Mouse (Mus musculus) forebrain, embryonic 14.5 days (tissue): ENCODE measurements at regions not wholly inside any gene's neighbourhood (a gene's known extent, or its start where the extent isn't known, plus 50 kb on each side); places are given as distances from the start of the nearest gene placed in this dataset.

ENCODE experiments used
- ATAC-seq: fragments of 200-750 bp; cut with Nextera tagmentation; 2 replicates; pipeline ENCODE4 v1.8.0; 2017; ENCODE audit warnings: mild to moderate bottlenecking, moderate library complexity
- DNase-seq: peaks from one replicate; pipeline ENCODE4 v3.0.0-alpha.2; 2015; ENCODE audit warnings: low spot score
- H3K27ac ChIP-seq: fragments of 300-500 bp; sonication (generic); 2 replicates; pipeline ENCODE4 v1.5.1; 2014; ENCODE audit warnings: low read depth, mild to moderate bottlenecking, control low read depth, low read length, moderate library complexity
- H3K27me3 ChIP-seq: fragments of 300-500 bp; sonication (generic); replicated peaks from 2 replicates; pipeline ENCODE4 v1.6.1; 2014; ENCODE audit warnings: low read length, control low read depth, mixed read lengths; ENCODE audit not compliant: control insufficient read depth, insufficient read depth
- H3K36me3 ChIP-seq: fragments of 300-500 bp; sonication (generic); 2 replicates; pipeline ENCODE4 v1.6.1; 2014; ENCODE audit warnings: low read length, control low read depth; ENCODE audit not compliant: control insufficient read depth, insufficient read depth
- H3K4me1 ChIP-seq: fragments of 300-500 bp; sonication (generic); 2 replicates; pipeline ENCODE4 v1.6.1; 2014; ENCODE audit warnings: antibody characterized with exemption, low read length, control low read depth; ENCODE audit not compliant: control insufficient read depth, insufficient read depth
- H3K4me2 ChIP-seq: fragments of 300-500 bp; sonication (generic); 2 replicates; pipeline ENCODE4 v1.6.1; 2014; ENCODE audit warnings: mild to moderate bottlenecking, control low read depth, low read length
- H3K4me3 ChIP-seq: fragments of 300-500 bp; sonication (generic); 2 replicates; pipeline ENCODE4 v1.5.1; 2014; ENCODE audit warnings: low read depth, low read length, control low read depth
- H3K9ac ChIP-seq: fragments of 300-500 bp; sonication (generic); 2 replicates; pipeline ENCODE4 v1.6.1; 2014; ENCODE audit warnings: mild to moderate bottlenecking, low read length, control low read depth, moderate library complexity
- H3K9me3 ChIP-seq: fragments of 300-500 bp; sonication (generic); replicated peaks from 2 replicates; pipeline ENCODE4 v1.6.1; 2016; ENCODE audit warnings: low read length, control low read depth, mixed read lengths; ENCODE audit not compliant: control insufficient read depth
- WGBS: fragments of 180-500 bp; shearing (Covaris S2); extraction: QIAGEN DNeasy Blood & Tissue Kit; methylation state at CpG from one replicate; pipeline ENCODE4 v1.1.7; 2014; 5-methylcytosine and 5-hydroxymethylcytosine counted together

DNA sequence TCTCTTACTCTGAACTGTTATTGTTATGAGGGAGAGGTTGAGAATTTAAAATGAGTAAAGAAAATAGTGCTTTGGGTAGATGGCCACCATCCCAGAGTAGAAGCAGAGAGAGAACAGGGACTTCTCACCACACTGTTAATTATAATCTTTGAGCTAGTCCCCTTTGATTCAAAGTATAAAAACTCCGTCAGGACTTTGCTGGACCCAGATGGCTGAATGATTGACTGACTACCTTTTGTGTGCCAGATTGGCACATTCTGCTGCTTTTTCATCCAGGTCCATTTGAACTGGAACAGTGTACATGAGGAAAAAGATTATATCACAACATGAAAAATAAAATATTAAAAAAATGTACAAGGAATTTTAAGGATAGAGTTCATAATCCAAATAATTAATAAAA is 449.8 kb downstream of the Slitrk1 start:
- DNase-seq, result peak; percentile 48
- H3K4me3 ChIP-seq, result no peak overlapping the region
- 31% methylated on average over 1 of the region's 1 CpGs for WGBS

DNA sequence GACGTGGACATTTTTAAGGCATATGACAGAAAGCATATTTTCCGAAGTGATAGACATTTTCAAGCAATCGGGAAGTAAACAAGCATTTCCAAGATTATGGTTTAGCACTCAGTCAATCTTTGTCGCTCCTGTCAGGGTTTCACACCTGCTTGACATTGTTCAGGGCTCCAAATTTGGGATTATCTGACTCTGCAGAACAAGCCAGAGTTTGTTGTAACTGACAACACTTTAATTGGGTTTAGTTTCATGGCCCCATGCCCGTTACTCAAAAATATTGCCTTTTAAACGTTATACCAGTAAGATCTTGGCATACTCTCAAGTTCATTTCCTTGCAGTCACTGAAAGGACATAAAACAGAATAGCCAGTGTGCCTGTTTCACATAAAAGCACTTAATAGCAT is 454.6 kb downstream of the Slitrk1 start:
- Histone ChIP-seq H3K4me2 (no peak overlapping the region), H3K27me3 (no peaks in the 10 kb centered on the region), H3K9me3 (no peaks in the 10 kb centered on the region), H3K4me1 (peaks cover 3% of the 10 kb centered on the region; the same call in 1 of the 2 replicates), H3K9ac (no peak overlapping the region), H3K27ac (no peak overlapping the region), H3K36me3 (no peaks in the 10 kb centered on the region), H3K4me3 (no peak overlapping the region)
- ATAC-seq (0 out of 2 replicates have a peak, but pooled peaks have one; percentile 32), DNase-seq (peak; percentile 61)
- WGBS, result 55% methylated on average over 6 of the region's 6 CpGs

More for the DNA sequence above, 449.8 kb downstream of the Slitrk1 start:
- Histone ChIP-seq H3K27me3 (no peaks in the 10 kb centered on the region), H3K36me3 (no peaks in the 10 kb centered on the region), H3K9me3 (no peaks in the 10 kb centered on the region), H3K27ac (no peak overlapping the region), H3K4me1 (peaks cover 3% of the 10 kb centered on the region; the same call in 1 of the 2 replicates), H3K4me2 (no peak overlapping the region), H3K9ac (no peak overlapping the region)
- ATAC-seq, result no peak

DNA sequence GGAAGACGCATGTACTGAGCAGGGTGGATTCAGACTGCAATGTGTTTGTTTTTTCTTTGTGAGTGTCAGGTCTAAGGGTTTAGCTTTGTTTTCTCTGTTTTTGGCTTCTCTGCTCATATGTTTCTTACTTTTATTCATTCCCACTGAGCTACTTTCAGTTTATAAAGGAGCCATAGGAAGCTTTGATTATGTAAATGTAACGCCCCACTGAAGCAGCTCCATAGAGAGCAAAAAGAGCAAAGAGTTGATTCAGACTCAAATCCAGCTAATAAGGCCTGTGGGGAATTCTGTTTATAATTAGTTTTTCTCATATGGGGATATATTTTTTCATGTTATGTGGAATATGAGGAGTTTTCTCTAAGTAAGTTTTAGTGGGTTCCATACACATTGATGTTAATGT is 476.9 kb downstream of the Slitrk1 start:
- 9% methylated on average over 2 of the region's 2 CpGs for WGBS
- Histone ChIP-seq H3K9me3 (no peaks in the 10 kb centered on the region), H3K4me1 (no peaks in the 10 kb centered on the region), H3K9ac (no peak overlapping the region), H3K4me2 (no peak overlapping the region), H3K27me3 (no peaks in the 10 kb centered on the region), H3K27ac (no peak overlapping the region), H3K4me3 (no peak overlapping the region), H3K36me3 (no peaks in the 10 kb centered on the region)
- ATAC-seq (no peak), DNase-seq (peak; percentile 29)

DNA sequence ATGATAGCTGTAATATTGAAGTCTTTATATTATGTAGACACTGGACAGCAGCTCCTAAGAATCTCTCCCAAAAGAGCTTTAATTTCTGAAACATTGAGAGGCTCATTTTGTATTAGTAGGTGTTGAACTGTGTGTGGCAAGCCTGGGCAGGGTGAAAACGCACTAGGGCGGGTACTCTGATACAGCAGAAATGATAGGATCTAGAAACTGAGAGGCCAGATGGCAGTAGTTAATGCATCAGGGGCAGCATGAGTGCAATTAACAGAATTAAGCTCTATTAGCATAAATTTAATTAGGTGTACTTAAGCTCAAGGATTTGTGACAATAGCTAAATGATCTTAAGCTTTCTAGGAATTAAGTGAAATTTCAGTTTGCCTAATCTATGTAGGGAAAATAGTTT is 508.8 kb downstream of the Slitrk1 start:
- DNase-seq, result peak; percentile 85
- Histone ChIP-seq H3K4me3 (no peak overlapping the region), H3K9ac (no peak overlapping the region), H3K9me3 (no peaks in the 10 kb centered on the region), H3K36me3 (no peaks in the 10 kb centered on the region), H3K27me3 (no peaks in the 10 kb centered on the region), H3K4me1 (no peaks in the 10 kb centered on the region), H3K27ac (no peak overlapping the region), H3K4me2 (no peak overlapping the region)
- WGBS, result 9% methylated on average over 2 of the region's 2 CpGs
- peak; percentile 93 for ATAC-seq

DNA sequence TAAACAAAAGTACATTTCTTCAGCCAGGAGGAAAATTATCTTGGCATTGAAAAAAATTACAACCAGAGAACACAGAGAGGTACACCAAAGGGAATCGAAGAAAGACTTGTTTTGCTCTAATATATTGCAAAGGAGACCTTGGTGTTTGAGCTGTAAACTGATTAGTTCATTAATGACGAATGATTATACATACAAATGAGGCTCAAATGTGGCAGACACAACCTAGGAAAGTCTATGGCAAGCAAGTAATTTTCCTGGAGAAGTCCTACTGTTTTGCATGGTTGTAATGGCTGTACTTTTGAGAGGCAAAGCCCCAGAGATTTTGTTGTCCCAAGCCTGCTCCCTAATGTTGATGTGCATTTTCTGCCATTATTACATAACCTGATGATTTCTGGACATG is 510.5 kb downstream of the Slitrk1 start:
- WGBS, result 27% methylated on average over 2 of the region's 2 CpGs
- peak; percentile 47; the same call in 1 of the 2 replicates for ATAC-seq
- no peaks in the 10 kb centered on the region for H3K9me3 ChIP-seq

More for the DNA sequence above, 510.5 kb downstream of the Slitrk1 start:
- Histone ChIP-seq H3K9ac (no peak overlapping the region), H3K4me1 (no peaks in the 10 kb centered on the region), H3K27me3 (no peaks in the 10 kb centered on the region), H3K36me3 (no peaks in the 10 kb centered on the region), H3K4me2 (no peak overlapping the region), H3K4me3 (no peak overlapping the region), H3K27ac (no peak overlapping the region)
- peak; percentile 55 for DNase-seq
